Mouse (Mus musculus): Measurements from ENCODE around the gene Lypd6b. TPM values are rescaled to one million over a fixed set of nuclear protein-coding genes. Genes with fewer than 3 reads are reported as not detected.

Gene Lypd6b
- polyA plus RNA-seq, 1 experiment, result 14.2 TPM

- Histone ChIP-seq H3K27ac (ENCODE audit: insufficient read depth, low read length) (no peak overlapping the region), H3K4me1 (ENCODE audit: control insufficient read depth, insufficient read depth, low read length) (no peaks in the 10 kb centered on the region; the same call in 1 of the 2 replicates), H3K4me3 (ENCODE audit: insufficient read depth, low read length) (no peak overlapping the region)
- TF ChIP-seq CTCF (IDR thresholded peaks at IDR 0.05; ENCODE audit: extremely low read depth, insufficient read depth, low read length) (no peak), POLR2A (IDR thresholded peaks at IDR 0.05; ENCODE audit: extremely low read depth, insufficient read depth, low read length) (no peak)
Measured at GRCm38 (mm10) chr2:49856584-49856983, 69.1 kb downstream of the Lypd6b start.

GRCm38 (mm10) chr2:49860219-49860962 lies 72.9 kb downstream of the Lypd6b start:
- Histone ChIP-seq H3K4me3 (ENCODE audit: insufficient read depth, low read length) (no peak overlapping the region), H3K4me1 (ENCODE audit: control insufficient read depth, insufficient read depth, low read length) (no peaks in the 10 kb centered on the region; the same call in 1 of the 2 replicates), H3K27ac (ENCODE audit: insufficient read depth, low read length) (no peak overlapping the region)
- TF ChIP-seq CTCF (IDR thresholded peaks at IDR 0.05; ENCODE audit: extremely low read depth, insufficient read depth, low read length) (no peak), POLR2A (IDR thresholded peaks at IDR 0.05; ENCODE audit: extremely low read depth, insufficient read depth, low read length) (no peak)

- TF ChIP-seq CTCF (IDR thresholded peaks at IDR 0.05; ENCODE audit: extremely low read depth, insufficient read depth, low read length) (no peak), POLR2A (IDR thresholded peaks at IDR 0.05; ENCODE audit: extremely low read depth, insufficient read depth, low read length) (no peak)
Measured at GRCm38 (mm10) chr2:49860969-49861592, 73.6 kb downstream of the Lypd6b start.

GRCm38 (mm10) chr2:49861658-49862057 lies 74.2 kb downstream of the Lypd6b start:
- TF ChIP-seq POLR2A (IDR thresholded peaks at IDR 0.05; ENCODE audit: extremely low read depth, insufficient read depth, low read length), result no peak
- TF ChIP-seq CTCF (IDR thresholded peaks at IDR 0.05; ENCODE audit: extremely low read depth, insufficient read depth, low read length), result no peak
- no peak overlapping the region for H3K4me3 ChIP-seq (ENCODE audit: insufficient read depth, low read length)

More at GRCm38 (mm10) chr2:49860969-49861592, 73.6 kb downstream of the Lypd6b start:
- Histone ChIP-seq H3K27ac (ENCODE audit: insufficient read depth, low read length) (no peak overlapping the region), H3K4me3 (ENCODE audit: insufficient read depth, low read length) (no peak overlapping the region), H3K4me1 (ENCODE audit: control insufficient read depth, insufficient read depth, low read length) (no peaks in the 10 kb centered on the region; the same call in 1 of the 2 replicates)

DNA sequence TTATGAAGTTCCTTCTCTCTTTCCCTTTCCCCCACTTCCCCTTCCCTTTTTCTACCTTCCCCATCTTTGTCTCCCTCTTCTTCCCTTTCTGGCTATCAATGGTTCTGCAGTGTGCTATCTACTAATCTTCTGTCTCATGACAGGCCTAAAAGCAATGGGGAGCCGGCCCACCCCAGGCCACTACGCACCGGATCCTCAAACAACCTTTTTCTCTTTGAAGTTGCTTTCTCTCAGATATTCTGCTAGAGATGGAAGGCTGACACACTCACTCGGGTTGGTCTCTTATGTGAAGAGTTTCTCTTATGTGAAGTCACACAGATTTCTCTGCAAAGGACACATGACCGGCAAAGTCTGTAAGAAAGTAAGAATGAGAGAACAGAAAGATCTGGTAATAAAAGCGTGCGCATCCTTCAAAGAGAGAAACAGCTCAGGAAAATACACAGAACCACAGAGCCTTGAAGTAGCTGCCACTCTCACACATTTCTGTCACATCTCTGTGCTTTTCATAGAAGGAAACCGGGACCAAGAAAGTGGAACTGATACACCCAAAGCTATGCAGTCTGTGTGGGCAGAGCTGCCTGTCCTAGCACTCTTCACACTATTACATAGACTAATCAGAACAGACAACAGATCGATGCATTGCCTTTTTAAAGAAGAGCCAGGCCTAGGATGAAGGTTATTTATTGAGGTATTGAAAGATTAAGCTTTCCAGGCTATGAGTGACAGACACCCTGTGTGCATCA lies 80.8 kb downstream of the Lypd6b start:
- no peak for TF ChIP-seq POLR2A (IDR thresholded peaks at IDR 0.05; ENCODE audit: extremely low read depth, insufficient read depth, low read length)
- TF ChIP-seq CTCF (IDR thresholded peaks at IDR 0.05; ENCODE audit: extremely low read depth, insufficient read depth, low read length), result no peak
- Histone ChIP-seq H3K27ac (ENCODE audit: insufficient read depth, low read length) (no peak overlapping the region), H3K4me3 (ENCODE audit: insufficient read depth, low read length) (no peak overlapping the region), H3K4me1 (ENCODE audit: control insufficient read depth, insufficient read depth, low read length) (no peaks in the 10 kb centered on the region)

More at GRCm38 (mm10) chr2:49861658-49862057, 74.2 kb downstream of the Lypd6b start:
- H3K27ac ChIP-seq (ENCODE audit: insufficient read depth, low read length), result no peak overlapping the region
- H3K4me1 ChIP-seq (ENCODE audit: control insufficient read depth, insufficient read depth, low read length), result no peaks in the 10 kb centered on the region; the same call in 1 of the 2 replicates

DNA sequence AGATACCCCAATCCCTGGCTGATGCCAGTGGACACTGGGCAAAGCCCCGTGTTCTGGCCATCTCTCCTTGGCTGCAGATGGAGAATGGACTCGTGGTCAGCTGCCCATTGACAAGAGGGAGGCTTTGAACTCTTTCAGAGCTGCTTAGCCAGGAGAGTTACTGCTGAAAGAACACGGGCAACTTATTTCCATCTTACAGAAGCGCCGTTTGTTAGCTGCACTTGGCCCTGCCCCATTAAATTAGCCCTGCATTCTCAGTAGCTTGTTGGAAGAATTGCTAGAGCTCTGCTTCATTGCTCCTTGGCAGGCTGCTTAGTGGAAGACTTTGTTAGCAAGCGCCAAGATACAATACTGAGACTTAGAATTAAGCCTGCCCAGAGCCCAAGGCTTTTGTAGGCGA lies 81.6 kb downstream of the Lypd6b start:
- Histone ChIP-seq H3K4me3 (ENCODE audit: insufficient read depth, low read length) (no peak overlapping the region), H3K4me1 (ENCODE audit: control insufficient read depth, insufficient read depth, low read length) (no peaks in the 10 kb centered on the region), H3K27ac (ENCODE audit: insufficient read depth, low read length) (no peak overlapping the region)
- no peak for TF ChIP-seq POLR2A (IDR thresholded peaks at IDR 0.05; ENCODE audit: extremely low read depth, insufficient read depth, low read length)

- H3K4me1 ChIP-seq (ENCODE audit: control insufficient read depth, insufficient read depth, low read length), result no peaks in the 10 kb centered on the region
- TF ChIP-seq CTCF (IDR thresholded peaks at IDR 0.05; ENCODE audit: extremely low read depth, insufficient read depth, low read length) (no peak), POLR2A (IDR thresholded peaks at IDR 0.05; ENCODE audit: extremely low read depth, insufficient read depth, low read length) (no peak)
- H3K4me3 ChIP-seq (ENCODE audit: insufficient read depth, low read length), result no peak overlapping the region
- no peak overlapping the region for H3K27ac ChIP-seq (ENCODE audit: insufficient read depth, low read length)
Measured at GRCm38 (mm10) chr2:49869782-49870514, 82.5 kb downstream of the Lypd6b start.

GRCm38 (mm10) chr2:49871012-49871411 lies 83.5 kb downstream of the Lypd6b start:
- no peaks in the 10 kb centered on the region for H3K4me1 ChIP-seq (ENCODE audit: control insufficient read depth, insufficient read depth, low read length)
- H3K27ac ChIP-seq (ENCODE audit: insufficient read depth, low read length), result no peak overlapping the region
- no peak overlapping the region for H3K4me3 ChIP-seq (ENCODE audit: insufficient read depth, low read length)
- TF ChIP-seq CTCF (IDR thresholded peaks at IDR 0.05; ENCODE audit: extremely low read depth, insufficient read depth, low read length) (no peak), POLR2A (IDR thresholded peaks at IDR 0.05; ENCODE audit: extremely low read depth, insufficient read depth, low read length) (no peak)

- H3K4me3 ChIP-seq (ENCODE audit: insufficient read depth, low read length), result no peak overlapping the region
- no peak for TF ChIP-seq POLR2A (IDR thresholded peaks at IDR 0.05; ENCODE audit: extremely low read depth, insufficient read depth, low read length)
- no peak for TF ChIP-seq CTCF (IDR thresholded peaks at IDR 0.05; ENCODE audit: extremely low read depth, insufficient read depth, low read length)
Measured at GRCm38 (mm10) chr2:49880507-49880906, 93.0 kb downstream of the Lypd6b start.

More at GRCm38 (mm10) chr2:49880507-49880906, 93.0 kb downstream of the Lypd6b start:
- H3K27ac ChIP-seq (ENCODE audit: insufficient read depth, low read length), result no peak overlapping the region
- peaks cover 2% of the 10 kb centered on the region; the same call in 1 of the 2 replicates for H3K4me1 ChIP-seq (ENCODE audit: control insufficient read depth, insufficient read depth, low read length)

Data from cortical plate, adult 2 months (tissue).